Mouse (Mus musculus) left cerebral cortex, postnatal 25 days (tissue): Measurements from ENCODE around the gene Lmnb2. TPM values are rescaled to one million over a fixed set of nuclear protein-coding genes. Genes with fewer than 3 reads are reported as not detected.
A peak's percentile ranks its signal among the peaks of the same experiment; 100 is the strongest.

Experiments used
- DNase-seq, 2 experiments: peaks; one replicate each; pipeline ENCODE4 v3.0.0; 2022; ENCODE audit warnings: low spot score in 2 of 2, mixed read lengths in 1 of 2
- intact Hi-C: fragments of 180-260 bp; cut with DNase I; formaldehyde crosslinking; loops from one replicate; pipeline ENCODE4 v1.15.1; 2025
- total RNA-seq, 2 experiments: library from RNA; stranded (reverse); gene quantifications; 2 replicates each; pipeline ENCODE4 v1.2.3; 2021

Lmnb2 gene
- total RNA-seq, 2 experiments from 2014 or later: 15.1 to 18.9 TPM

DNA sequence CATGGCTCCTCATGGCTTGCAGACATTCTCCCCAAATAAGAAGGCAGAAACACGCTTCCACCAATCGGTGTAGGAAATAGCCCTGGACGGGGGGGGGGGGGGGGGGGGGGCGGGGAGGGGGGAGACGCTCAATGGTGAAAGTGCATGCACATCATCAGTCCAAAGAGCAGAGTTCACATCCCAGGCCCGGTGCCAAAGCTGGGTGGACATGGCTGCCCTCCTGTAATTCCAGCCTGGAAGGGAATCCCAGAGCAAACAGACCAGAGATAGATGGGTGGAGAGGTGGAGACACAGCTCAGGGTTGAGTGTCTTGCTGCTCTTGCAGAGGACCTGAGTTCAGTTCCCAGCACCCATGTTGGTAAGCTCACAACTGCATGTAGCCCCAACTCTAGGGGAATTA lies 47.1 kb downstream of the Lmnb2 start:
- DNase-seq: no peak
- intact Hi-C loops: no loop called here

DNA sequence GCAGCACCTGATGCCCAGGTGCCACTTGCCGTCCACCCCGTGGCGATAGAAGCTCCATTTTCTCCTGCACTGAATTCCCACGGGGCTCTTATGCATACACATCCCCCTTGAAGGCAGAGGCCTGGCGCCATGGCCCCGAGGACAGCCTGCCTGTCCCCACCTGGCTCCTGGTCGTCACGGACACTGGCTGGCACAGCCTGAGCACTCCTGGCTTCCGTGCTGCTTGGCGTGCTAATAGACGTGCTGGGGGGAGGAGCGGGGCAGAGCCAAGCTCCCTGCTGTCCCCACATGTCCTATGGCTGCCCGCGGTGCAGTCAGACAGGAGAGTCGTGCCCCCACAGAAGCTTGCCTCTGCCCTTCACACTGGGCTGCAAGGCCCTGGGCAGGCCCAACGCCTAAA lies 53.6 kb downstream of the Lmnb2 start:
- DNase-seq: no peak
- intact Hi-C loops: no loop called here

GRCm38 (mm10) chr10:80862305-80862704 lies 55.7 kb downstream of the Lmnb2 start:
- DNase-seq: no peak
- intact Hi-C loops: no loop called here

GRCm38 (mm10) chr10:80858350-80858935 lies 59.6 kb downstream of the Lmnb2 start:
- no peak for DNase-seq
- intact Hi-C loops: no loop called here

DNA sequence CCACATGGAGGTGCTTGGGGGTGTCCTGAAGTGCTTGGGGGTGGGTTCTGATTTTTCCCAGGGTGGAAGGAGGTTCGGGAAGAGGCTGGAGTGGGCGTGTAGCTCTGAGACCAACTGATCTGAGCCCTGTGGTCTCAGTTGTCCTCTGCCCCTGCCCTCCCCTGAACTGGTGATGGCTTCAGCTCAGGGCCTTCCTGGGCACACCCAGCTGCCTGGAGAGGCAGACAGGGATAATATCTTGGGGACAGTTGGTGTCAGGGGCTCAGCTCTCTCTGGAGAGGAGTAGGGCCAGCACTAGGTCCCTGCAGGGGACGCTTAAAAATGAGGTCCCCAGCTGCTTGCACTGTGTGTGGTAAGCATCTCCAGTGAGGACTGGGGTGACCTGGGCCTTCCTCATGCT lies 60.2 kb downstream of the Lmnb2 start:
- no peak for DNase-seq
- intact Hi-C loops: loop anchor here (2.0 kb wide), 1 partner anchor 17 kb away; no protein-coding TSS in a partner anchor

DNA sequence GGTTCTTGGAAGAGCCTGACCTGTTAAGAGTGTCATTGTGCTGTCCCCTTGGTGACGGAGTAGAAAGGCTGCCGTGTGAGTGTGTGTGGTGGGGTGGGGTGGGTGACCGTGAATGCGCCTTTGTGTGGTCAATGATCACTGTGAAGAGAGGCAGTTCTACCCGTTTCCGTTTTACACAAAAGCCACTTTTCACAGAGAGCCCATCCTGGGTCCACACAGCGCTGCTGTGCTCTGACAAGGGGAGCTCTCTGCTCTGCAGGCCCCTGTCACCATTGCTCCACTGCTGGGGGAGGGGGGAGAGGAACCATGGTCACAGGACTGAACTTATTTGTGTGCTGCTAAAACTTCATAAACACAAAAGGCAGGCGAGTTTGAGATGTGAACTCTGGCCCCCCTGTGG lies 60.7 kb downstream of the Lmnb2 start:
- peak in 1 of 2 experiments; percentile 49 for DNase-seq
- intact Hi-C loops: loop anchor here (2.0 kb wide), 1 partner anchor 17 kb away; no protein-coding TSS in a partner anchor

- intact Hi-C loops: loop anchor here (2.0 kb wide), 1 partner anchor 18 kb away; no protein-coding TSS in a partner anchor
Measured at GRCm38 (mm10) chr10:80856908-80857307, 61.1 kb downstream of the Lmnb2 start.

DNA sequence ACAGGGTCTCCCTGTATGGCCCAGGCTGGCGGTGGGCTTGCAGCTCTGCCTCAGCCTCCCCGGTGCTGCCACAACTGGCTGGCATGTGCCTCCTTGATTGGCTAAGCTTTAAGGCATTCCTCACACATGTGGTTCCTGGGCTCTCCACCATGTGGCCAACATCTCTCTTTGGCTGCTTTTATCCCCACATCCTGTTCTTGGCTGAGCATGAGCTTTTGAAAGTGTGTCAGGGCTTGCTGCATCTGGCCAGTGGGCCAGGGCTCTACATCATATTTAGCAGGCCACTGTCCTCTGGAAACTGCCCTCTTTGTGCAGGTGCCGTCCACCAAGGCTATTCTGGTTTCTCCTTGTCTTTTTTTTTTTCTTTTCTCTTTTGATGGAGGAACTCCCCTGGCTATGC lies 61.8 kb downstream of the Lmnb2 start:
- intact Hi-C loops: loop anchor here (2.0 kb wide), 1 partner anchor 19 kb away; no protein-coding TSS in a partner anchor
- DNase-seq: peak in 1 of 2 experiments; percentile 67

More at GRCm38 (mm10) chr10:80856908-80857307, 61.1 kb downstream of the Lmnb2 start:
- no peak for DNase-seq

GRCm38 (mm10) chr10:80855749-80856073 lies 62.3 kb downstream of the Lmnb2 start:
- intact Hi-C loops: loop anchor here (1.0 to 2.0 kb wide), 2 partner anchors 19 to 29 kb away; partner anchors contain the start of gene Oaz1

DNA sequence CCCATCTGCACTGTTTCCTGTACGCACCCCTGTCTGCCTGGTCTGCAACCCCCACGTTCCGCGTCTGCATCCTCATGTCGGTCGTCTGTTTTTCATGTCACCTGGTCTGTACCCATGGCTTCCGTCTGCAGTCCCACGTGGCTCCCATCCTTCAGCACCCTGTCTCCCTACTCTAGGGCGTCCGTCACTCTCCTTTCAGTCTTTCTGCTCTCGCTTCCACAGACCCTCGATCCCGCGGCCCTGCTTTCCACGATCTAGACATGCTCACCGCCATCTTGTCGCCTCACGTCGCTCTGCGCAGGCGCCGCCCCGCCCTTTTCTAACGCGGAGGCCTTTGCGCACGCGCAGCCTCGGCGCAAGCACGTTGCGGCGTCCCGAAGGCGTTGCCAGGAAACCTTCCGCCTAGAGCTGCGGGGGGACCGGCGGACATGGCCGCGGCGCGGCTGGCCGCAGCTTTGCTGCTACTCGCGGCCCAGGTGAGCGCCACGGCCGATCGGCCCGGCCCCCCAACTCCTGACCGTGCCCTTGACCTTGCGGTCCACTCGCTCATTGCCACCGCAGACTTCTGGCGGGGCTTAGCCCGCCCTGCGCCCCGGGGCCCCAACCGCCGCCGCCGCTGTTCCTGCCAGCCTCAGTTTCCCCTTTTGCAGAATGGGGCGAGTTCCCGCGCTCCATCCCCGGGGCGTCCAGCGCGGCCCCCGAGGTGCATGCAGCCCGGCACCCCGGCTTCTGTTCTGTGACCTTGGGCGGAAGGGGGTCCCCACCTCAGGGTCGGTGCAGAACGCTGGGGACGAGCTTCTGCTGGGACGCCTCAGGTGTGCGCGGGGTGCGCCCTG lies 62.9 kb downstream of the Lmnb2 start, which contains the start of the genes Lsm7 and Sppl2b:
TSS of gene Lsm7 (minus strand) at position 297 of the 836 bp plus-strand sequence.
TSS of gene Sppl2b (plus strand) at position 363 of the 836 bp plus-strand sequence.
- intact Hi-C loops: loop anchor here (1.0 kb wide), 1 partner anchor 29 kb away; the partner anchor contains the start of gene Oaz1
- DNase-seq: peak; percentile 97

More at GRCm38 (mm10) chr10:80855749-80856073, 62.3 kb downstream of the Lmnb2 start:
- no peak for DNase-seq

Other genes with a start within 250 kb of the Lmnb2 start
- 10 to 100 TPM; 35.3 to 44.0 TPM for gene Mknk2, start 240.1 kb downstream of the Lmnb2 start, total RNA-seq
- gene Mob3a, start 216.3 kb downstream of the Lmnb2 start, total RNA-seq: 10 to 100 TPM; 13.4 to 15.8 TPM
- 10 to 100 TPM; 35.9 to 42.5 TPM for gene Izumo4, start 216.1 kb downstream of the Lmnb2 start, total RNA-seq
- gene Ap3d1, start 176.0 kb downstream of the Lmnb2 start, total RNA-seq: 100 to 1,000 TPM; 142 to 145 TPM
- 10 to 100 TPM; 46.5 to 56.0 TPM for gene Dot1l, start 163.0 kb downstream of the Lmnb2 start, total RNA-seq
- 10 to 100 TPM; 43.9 to 50.3 TPM for gene Sf3a2, start 120.0 kb downstream of the Lmnb2 start, total RNA-seq
- gene Plekhj1, start 119.6 kb downstream of the Lmnb2 start, total RNA-seq: 10 to 100 TPM; 57.5 to 62.4 TPM
- 1 to 10 TPM; 1.6 to 2.7 TPM for gene Amh, start 113.0 kb downstream of the Lmnb2 start, total RNA-seq
- gene Jsrp1, start 104.7 kb downstream of the Lmnb2 start, total RNA-seq: 1 to 10 TPM; 4.0 to 4.5 TPM
- gene Oaz1, start 91.6 kb downstream of the Lmnb2 start, total RNA-seq: 100 to 1,000 TPM; 500 to 527 TPM
- gene Lingo3, start 74.2 kb downstream of the Lmnb2 start, total RNA-seq: 10 to 100 TPM; 35.6 to 48.0 TPM
- 10 to 100 TPM; 35.9 to 47.8 TPM for gene Lsm7, start 63.0 kb downstream of the Lmnb2 start, total RNA-seq
- 10 to 100 TPM; 58.6 to 66.2 TPM for gene Sppl2b, start 63.0 kb downstream of the Lmnb2 start, total RNA-seq
- gene Tmprss9, start 46.4 kb downstream of the Lmnb2 start, total RNA-seq: under 1 TPM in 1 of 2 experiments, not detected in 1; 0.32 TPM
- gene Timm13, start 17.3 kb downstream of the Lmnb2 start, total RNA-seq: 100 to 1,000 TPM; 139 TPM
- 10 to 100 TPM; 16.4 to 19.0 TPM for gene Gadd45b, start 11.8 kb upstream of the Lmnb2 start, total RNA-seq
- gene Gng7, start 96.7 kb upstream of the Lmnb2 start, total RNA-seq: 100 to 1,000 TPM in 1 of 2 experiments, 10 to 100 TPM in 1; 83.8 to 196 TPM
- 100 to 1,000 TPM; 108 to 110 TPM for gene Diras1, start 107.4 kb upstream of the Lmnb2 start, total RNA-seq
- gene Slc39a3, start 119.2 kb upstream of the Lmnb2 start, total RNA-seq: 10 to 100 TPM; 67.2 to 69.3 TPM
- gene Sgta, start 141.9 kb upstream of the Lmnb2 start, total RNA-seq: 100 to 1,000 TPM; 159 to 169 TPM
- gene Thop1, start 151.8 kb upstream of the Lmnb2 start, total RNA-seq: 10 to 100 TPM; 50.5 to 54.2 TPM
- under 1 TPM; 0.25 to 0.60 TPM for gene Creb3l3, start 180.6 kb upstream of the Lmnb2 start, total RNA-seq
- 100 to 1,000 TPM; 122 to 124 TPM for gene Map2k2, start 187.7 kb upstream of the Lmnb2 start, total RNA-seq
- gene Zbtb7a, start 217.0 kb upstream of the Lmnb2 start, total RNA-seq: 100 to 1,000 TPM; 114 TPM
- gene Pias4, start 249.7 kb upstream of the Lmnb2 start, total RNA-seq: 10 to 100 TPM; 26.6 to 28.7 TPM